Mouse (Mus musculus) layer of hippocampus, postnatal 25 days (tissue): Measurements from ENCODE around the gene Rpl4. TPM values are rescaled to one million over a fixed set of nuclear protein-coding genes. Genes with fewer than 3 reads are reported as not detected.
"Not testable (repeated sequence)": the region's sequence is repeated elsewhere in the genome, so short reads cannot be mapped to it uniquely, and the experiment has no call there.

Experiments
- DNase-seq, 2 experiments: peaks; one replicate each; pipeline ENCODE4 v3.0.0; 2022; ENCODE audit warnings: mixed read lengths in 2 of 2, low spot score in 1 of 2; ENCODE audit errors: extremely low spot score in 1 of 2
- total RNA-seq, 2 experiments: library from RNA; stranded (reverse); gene quantifications; 2 replicates each; pipeline ENCODE4 v1.2.3; 2021

The Rpl4 gene
- total RNA-seq: 100 to 1,000 TPM; 547 to 604 TPM

DNA sequence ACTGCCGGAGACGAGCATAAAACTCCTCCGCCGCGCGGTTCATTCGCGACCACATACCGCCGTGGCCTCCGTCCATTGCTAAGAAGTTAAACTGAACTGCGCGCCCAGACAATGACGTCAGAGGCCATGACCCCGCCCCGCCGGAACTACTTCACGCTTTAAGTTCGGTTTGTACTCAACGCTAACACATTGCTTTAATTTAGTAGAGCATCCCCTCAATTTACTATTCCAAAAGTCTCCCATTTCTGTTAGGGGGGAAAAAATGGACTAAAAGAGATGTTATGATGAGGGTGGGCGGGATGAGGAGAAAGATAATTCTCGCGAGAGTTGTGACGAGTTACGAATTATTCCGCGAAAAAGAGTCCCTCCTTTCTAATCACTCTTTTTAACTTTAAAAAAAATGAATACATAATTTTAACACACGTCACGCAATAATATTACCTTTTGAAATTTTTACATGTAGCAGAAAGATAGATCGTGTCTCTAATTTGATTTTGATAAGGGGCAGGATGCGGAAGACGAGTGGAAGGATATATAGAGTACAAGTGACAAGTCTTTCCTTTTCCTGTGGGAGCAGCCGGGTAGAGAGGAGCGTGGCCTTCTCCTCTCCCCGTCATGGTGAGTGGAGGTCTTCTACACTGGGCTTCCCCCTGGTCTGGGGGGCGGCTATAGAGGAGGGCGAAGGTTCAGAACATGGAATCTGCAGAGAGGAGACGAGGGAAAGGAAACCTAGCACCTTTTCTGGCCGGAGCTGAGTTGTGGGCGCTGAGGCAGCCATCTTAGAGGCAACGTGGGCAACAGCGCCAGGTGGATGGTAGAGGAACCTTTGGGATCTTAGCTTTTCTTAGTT is at the start of gene Rpl4, which contains the start of gene Zwilch:
Gene Rpl4 (plus strand): TSS at position 560 of the 850 bp plus-strand sequence.
Gene Zwilch (minus strand): TSS at position 289 of the 850 bp plus-strand sequence.
- peak; percentile 68 to 82 for DNase-seq

- DNase-seq: not testable (repeated sequence)
These were observed 48.3 kb upstream of the Rpl4 start for GRCm38 (mm10) chr9:64124846-64125245.

DNA sequence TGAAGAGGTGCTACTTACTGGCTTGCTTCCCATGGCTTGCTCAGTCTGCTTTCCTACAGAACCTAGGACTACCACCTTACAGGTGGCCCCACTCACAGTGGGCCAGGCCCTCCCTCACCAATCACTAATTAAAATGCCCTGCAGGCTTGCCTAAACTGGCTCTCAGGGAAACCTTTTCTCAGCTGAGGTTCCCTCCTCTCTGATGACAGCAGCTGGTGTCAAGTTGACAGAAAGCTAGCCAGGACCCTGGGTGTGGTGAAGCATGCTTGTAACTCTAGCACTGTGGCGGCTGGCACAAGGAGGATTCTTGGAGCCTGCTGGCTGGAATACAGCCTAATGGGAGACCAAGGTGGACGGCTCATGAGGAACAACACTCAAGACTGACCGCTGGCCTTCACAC is 47.9 kb upstream of the Rpl4 start:
- no peak for DNase-seq

- DNase-seq: no peak
These were observed 47.1 kb upstream of the Rpl4 start for GRCm38 (mm10) chr9:64126121-64126520.

DNA sequence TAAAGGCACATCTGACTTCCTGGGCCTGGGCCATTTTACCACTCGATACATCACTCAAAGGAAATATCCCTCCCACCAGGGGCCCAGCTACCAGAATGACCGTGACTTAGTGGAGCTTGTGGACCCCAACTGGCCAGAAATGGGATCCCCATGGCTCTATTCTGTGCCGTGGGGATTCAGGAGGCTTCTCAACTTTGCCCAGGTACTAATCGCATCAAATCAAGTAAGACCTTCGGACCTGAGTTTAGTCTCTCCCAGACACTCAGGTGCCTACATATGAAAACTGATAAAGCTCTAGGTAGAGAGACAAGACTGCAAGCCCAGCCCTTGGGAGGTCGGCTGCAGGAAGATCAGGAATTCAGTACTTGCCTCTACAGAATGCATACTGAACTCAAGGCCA is 41.6 kb upstream of the Rpl4 start:
- no peak for DNase-seq

GRCm38 (mm10) chr9:64138896-64139295 is 34.3 kb upstream of the Rpl4 start:
- DNase-seq: peak; percentile 31 to 74

- no peak for DNase-seq
These were observed 33.3 kb upstream of the Rpl4 start for GRCm38 (mm10) chr9:64139879-64140278.

DNA sequence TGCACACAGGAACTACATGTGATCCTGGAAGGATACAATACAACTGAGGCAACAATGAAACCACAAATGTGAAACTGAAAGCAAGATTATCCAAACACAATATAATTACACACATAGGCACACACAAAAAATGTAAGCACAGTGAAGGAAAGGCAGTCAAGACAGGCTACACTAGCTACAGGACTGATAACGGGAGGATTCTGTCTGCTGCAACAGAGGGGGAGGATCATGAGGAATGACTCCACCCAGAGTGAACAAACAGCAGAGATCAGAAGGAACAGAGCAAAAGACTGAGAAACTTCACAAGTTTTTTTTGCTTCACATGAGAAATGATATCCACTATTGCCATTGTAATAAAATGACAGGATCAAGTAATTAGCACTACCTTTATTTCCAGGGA is 16.5 kb upstream of the Rpl4 start:
- no peak for DNase-seq

- DNase-seq: no peak
These were observed 12.7 kb upstream of the Rpl4 start for GRCm38 (mm10) chr9:64160471-64160870.

DNA sequence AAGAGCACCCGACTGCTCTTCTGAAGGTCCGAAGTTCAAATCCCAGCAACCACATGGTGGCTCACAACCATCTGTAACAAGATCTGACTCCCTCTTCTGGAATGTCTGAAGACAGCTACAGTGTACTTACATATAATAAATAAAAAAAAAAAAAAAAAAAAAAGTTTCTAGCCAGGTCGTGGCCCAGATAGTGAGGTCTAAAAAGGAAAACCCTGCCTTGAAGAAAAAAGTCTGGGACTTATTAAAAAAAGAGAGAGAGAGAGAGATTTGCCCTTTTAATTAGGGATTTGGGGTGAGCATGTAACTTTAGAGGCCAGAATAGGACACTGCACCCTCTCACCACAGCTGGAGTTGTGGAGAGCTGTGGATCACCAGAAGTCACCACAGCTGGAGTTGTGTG is 3.2 kb upstream of the Rpl4 start:
- DNase-seq: not testable (repeated sequence)

DNA sequence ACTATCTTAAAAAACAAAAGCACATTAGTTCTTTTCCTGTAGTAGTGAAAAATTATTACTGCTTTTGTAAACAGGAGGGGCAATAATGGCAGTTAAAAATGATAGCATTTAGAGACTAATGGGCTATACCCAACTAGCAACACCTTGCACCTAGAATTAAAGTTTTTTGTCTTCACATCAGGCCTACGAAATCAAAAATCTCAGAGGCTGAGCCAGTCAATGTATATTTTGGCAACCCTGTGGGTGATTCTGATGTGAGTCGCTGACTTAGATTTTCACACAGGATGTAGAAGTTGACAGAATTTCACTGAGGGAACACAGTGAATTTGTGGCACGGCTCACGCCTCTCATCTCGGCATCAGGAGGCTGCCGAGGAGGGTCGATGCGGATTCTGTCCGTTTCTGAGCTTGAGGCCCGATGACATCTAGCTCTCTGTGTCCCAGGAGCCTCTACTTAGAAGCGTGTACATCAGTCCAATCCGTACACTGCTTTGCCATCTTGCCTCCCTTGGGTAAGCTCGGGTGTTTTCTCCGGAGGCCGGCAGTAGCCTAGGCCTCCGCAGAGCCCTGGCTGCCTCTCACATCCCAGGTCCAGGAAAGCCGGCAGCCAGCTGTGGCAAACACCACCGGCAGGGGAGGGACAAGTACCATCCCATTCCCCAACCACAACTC is 895 bp upstream of the Rpl4 start:
- no peak for DNase-seq

DNA sequence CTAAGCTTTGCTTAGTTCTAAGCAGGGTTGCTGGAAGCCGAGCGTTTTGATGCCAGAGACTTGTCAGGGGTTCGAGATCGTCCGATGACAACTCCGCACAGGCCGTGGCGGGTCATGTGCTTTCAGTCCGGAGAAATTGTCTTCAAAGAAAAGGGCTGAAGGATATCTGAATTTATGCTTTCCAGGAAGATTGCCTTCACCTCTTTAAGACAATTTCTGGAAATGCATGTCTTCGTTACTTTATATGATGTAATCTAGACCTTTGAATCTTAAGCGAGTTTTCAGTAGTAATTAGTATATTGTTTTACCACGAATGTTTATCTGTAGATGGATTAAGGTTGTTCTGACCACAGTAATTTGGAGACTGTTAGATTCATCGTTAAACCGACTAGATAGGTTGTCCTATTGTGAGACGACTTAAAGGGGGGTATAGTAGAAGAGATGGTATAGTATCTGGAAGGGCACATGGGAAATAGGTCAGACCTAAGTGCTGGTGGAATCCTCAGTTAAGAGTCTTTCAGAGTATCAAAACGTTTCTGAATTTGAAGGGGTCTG is 568 bp downstream of the Rpl4 start:
- DNase-seq: no peak

GRCm38 (mm10) chr9:64174341-64174740 is 1.2 kb downstream of the Rpl4 start:
- DNase-seq: no peak

GRCm38 (mm10) chr9:64174766-64175165 is 1.6 kb downstream of the Rpl4 start:
- no peak for DNase-seq

DNA sequence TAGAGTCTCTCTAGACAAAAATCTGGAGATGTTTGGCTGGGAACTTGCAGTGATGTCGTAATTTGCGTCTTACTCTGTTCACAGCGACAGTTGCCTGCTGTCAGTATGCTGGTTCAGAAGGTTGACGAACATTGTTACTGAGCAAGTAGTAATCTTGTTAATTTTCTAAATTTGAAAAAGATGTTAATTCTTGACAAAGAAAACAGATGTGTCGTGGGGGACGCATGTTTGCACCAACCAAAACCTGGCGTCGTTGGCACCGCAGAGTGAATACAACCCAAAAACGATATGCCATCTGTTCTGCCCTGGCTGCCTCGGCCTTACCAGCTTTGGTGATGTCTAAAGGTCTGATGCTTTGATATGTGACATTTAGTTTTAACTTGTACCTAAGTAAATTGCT is 2.2 kb downstream of the Rpl4 start:
- DNase-seq: peak in 1 of 2 experiments; percentile 23

GRCm38 (mm10) chr9:64178610-64178973 is 5.4 kb downstream of the Rpl4 start:
- no peak for DNase-seq

DNA sequence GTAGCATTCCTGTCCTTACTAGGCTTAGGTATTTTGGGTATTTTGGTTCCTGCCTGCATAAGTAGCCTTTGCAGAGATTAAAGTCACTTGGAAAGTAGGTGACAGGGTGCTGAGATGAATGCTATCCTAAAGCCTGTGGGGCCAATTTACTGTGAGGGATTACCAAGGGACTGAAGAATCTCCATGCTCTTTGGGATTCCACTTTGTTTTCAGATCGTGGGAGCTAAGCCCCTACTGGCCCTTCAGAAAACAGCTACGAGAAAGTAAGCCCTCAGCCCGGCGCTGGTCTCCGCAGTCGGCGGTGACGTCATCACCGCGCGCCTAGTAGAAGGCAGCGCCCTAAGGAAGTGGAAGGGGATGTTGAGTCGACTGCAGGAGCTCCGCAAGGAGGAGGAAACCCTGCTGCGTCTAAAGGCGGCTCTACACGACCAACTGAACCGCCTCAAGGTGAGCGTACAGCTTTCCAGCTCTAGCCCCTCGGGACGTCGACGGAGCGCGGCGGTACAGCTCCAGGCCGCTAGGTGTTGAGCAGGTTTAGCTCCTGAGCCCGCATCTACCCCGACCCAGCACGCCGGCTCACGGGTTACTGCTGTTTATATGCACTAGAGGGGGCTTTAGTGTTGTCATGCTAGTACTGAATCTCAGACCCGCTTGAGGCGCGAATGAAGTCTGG is 5.9 kb downstream of the Rpl4 start, which contains the start of gene Snapc5:
Gene Snapc5 (plus strand): TSS at position 301 of the 673 bp plus-strand sequence.
- peak; percentile 79 to 88 for DNase-seq

DNA sequence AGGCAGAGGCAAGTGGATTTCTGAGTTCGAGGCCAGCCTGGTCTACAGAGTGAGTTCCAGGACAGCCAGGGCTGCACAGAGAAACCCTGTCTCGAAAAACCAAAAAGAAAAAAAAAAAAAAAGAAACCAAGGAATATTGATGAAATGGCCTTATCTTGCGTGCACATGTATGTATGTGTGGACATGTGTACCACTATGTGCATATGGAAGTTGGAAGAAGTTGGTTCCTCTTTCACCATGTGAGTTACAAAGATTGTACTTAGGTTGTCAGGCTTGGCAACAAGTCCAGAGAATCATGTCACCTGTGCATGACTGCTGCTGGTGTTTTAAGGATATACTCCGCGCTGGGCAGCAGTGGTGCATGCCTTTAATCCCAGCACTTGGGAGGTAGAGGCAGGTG is 10.1 kb downstream of the Rpl4 start:
- not testable (repeated sequence) for DNase-seq

- no peak for DNase-seq
These were observed 11.1 kb downstream of the Rpl4 start for GRCm38 (mm10) chr9:64184166-64184840.

- DNase-seq: no peak
These were observed 20.7 kb downstream of the Rpl4 start for GRCm38 (mm10) chr9:64193879-64194278.
